Mouse (Mus musculus) embryonic facial prominence, embryonic 12.5 days (tissue): ENCODE results near the gene Mup2. TPM values are rescaled to one million over a fixed set of nuclear protein-coding genes. Genes with fewer than 3 reads are reported as not detected.
"Not testable (repeated sequence)": the region's sequence is repeated elsewhere in the genome, so short reads cannot be mapped to it uniquely, and the experiment has no call there.

Experiments
- ATAC-seq: fragments of 200-750 bp; cut with Nextera tagmentation; 2 replicates; pipeline ENCODE4 v1.8.0; 2017; ENCODE audit not compliant: insufficient number of reproducible peaks, insufficient read depth, low FRiP score, low TSS enrichment
- H3K27ac ChIP-seq: fragments of 300-500 bp; sonication (generic); 2 replicates; pipeline ENCODE4 v1.5.1; 2016; ENCODE audit warnings: mild to moderate bottlenecking
- H3K27me3 ChIP-seq: fragments of 300-500 bp; sonication (generic); 2 replicates; pipeline ENCODE4 v1.6.1; 2016; ENCODE audit warnings: mild to moderate bottlenecking, moderate library complexity
- H3K36me3 ChIP-seq: fragments of 300-500 bp; sonication (generic); 2 replicates; pipeline ENCODE4 v1.6.1; 2016; ENCODE audit warnings: mild to moderate bottlenecking
- H3K4me1 ChIP-seq: fragments of 300-500 bp; sonication (generic); 2 replicates; pipeline ENCODE4 v1.6.1; 2016
- H3K4me2 ChIP-seq: fragments of 300-500 bp; sonication (generic); replicated peaks from 2 replicates; pipeline ENCODE4 v1.6.1; 2016; ENCODE audit warnings: mild to moderate bottlenecking, moderate library complexity
- H3K4me3 ChIP-seq: fragments of 300-500 bp; sonication (generic); 2 replicates; pipeline ENCODE4 v1.5.1; 2016; ENCODE audit warnings: mild to moderate bottlenecking
- H3K9ac ChIP-seq: fragments of 300-500 bp; sonication (generic); 2 replicates; pipeline ENCODE4 v1.6.1; 2016; ENCODE audit warnings: mild to moderate bottlenecking, moderate library complexity
- H3K9me3 ChIP-seq: fragments of 300-500 bp; sonication (generic); 2 replicates; pipeline ENCODE4 v1.6.1; 2016; ENCODE audit warnings: mild to moderate bottlenecking, moderate library complexity
- polyA plus RNA-seq: library from polyadenylated mRNA; unstranded; fragments of >200 nt; fragmentation: Nextera tagmentation; extraction: Ambion mirVana; gene quantifications from 2 replicates; pipeline ENCODE4 v1.2.1, GENCODE M21; 2016

The Mup2 gene
- not detected in 2 replicates for polyA plus RNA-seq

DNA sequence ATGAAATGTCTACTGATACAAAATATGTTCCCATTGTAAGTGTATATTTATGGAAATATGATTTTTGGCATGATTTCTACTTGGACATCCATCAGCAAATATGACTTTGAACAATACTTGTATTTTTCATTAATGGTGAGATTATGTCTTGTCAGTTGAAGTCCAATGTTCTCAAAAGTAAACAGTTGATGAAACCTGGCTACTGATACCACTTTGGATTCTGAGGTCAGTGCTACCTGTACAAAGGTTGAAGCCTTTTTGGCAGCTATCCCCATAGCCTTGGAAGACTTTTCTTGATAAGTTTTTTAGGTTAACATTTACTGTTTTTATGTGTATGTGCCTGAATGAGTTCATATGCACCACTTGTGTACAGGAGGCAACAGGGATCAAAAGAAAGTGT is at the start of gene Mup2:
Gene Mup2, minus strand, starts transcription at position 101 of the 400 bp plus-strand sequence.
- not testable (repeated sequence) for H3K4me2 ChIP-seq, H3K4me1 ChIP-seq, H3K9me3 ChIP-seq, H3K36me3 ChIP-seq, H3K9ac ChIP-seq, H3K27me3 ChIP-seq, ATAC-seq, H3K27ac ChIP-seq, H3K4me3 ChIP-seq

Other genes starting within 250 kb of the Mup2 start
- 0.08 TPM in 1 of 2 replicates, not detected in the other for gene Slc46a2, start 239.2 kb downstream of the Mup2 start, polyA plus RNA-seq
- not detected in 2 replicates for gene Mup4, start 193.6 kb downstream of the Mup2 start, polyA plus RNA-seq
- gene Mup6, start 190.0 kb downstream of the Mup2 start, polyA plus RNA-seq = not detected in 2 replicates
- not detected in 2 replicates for gene Mup7, start 83.8 kb downstream of the Mup2 start, polyA plus RNA-seq
- gene Mup8, start 68.3 kb upstream of the Mup2 start, polyA plus RNA-seq = not detected in 2 replicates